Mouse (Mus musculus): ENCODE data around the gene Fgfr2.
A peak's percentile ranks its signal among the peaks of the same experiment; 100 is the strongest.
"Not testable (repeated sequence)": the region's sequence is repeated elsewhere in the genome, so short reads cannot be mapped to it uniquely, and the experiment has no call there.

Gene Fgfr2

DNA sequence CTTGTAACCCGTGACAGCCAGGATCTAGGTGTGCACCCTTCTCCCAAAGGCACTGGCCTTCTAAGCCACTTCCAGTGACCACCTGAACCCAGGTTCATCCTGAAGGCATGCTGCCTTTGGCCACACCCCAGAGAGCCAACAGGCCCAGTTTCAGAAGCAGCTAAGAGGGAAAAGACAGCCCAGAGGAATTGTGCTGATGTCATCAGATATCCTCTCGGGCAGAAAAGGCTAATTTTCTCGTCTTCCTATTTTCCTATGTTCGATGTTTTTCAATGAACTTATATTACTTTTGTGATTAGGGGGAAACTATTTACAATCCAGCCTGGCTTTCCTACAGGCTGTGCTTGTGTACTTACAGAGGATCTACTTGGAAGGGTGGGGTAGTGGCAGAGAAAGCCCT lies 582.6 kb downstream of the Fgfr2 start:
- DNase-seq (ENCODE audit: low read depth, low spot score), result no peak

DNA sequence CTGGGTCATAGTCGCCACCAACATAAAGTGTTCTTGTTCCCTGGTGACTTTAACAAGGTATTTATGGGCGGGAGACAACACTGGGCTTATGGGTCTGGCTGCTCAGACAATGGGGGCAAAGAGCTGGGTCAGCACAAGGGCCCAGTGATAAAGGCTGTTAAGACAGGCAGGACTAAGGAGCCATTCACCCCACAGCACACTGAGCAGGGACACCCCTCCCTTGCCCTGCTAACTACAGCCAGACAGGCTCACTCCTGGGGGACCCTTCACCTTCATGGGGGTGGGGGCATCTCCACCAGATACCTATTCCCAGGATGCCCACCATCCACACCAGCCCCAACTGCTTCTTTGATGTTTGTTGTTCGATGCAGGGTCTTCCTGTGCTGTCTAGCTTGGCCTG lies 593.9 kb downstream of the Fgfr2 start:
- no peak for DNase-seq (ENCODE audit: low read depth, low spot score)

DNA sequence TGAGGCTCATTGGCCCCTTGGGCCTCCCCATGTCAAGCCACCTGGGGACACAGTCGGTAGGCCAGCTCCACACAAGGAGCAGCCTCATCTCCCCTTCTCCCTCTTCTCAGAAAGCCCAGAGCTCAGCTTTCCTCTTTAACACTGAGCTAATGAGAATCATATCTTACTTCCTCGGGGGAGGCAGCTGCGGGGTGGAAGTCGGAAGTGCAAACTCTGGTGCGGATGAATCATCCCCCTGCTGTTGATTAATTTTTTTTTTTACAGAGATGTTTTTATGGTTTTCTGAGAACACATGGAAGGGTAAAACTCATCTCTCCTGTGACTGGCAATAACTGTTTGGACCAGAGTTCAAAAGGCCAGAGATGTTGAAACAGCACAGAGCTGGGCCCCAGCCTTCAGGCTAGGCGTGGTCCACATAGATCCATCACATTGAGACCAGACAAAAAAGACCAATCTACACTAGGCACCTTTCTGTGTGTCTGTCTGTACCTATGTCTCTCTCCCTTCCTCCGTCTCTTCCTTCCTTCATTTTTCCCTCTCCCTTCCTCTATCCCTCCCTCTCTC lies 609.6 kb downstream of the Fgfr2 start:
- no peak for DNase-seq (ENCODE audit: low read depth, low spot score)

DNA sequence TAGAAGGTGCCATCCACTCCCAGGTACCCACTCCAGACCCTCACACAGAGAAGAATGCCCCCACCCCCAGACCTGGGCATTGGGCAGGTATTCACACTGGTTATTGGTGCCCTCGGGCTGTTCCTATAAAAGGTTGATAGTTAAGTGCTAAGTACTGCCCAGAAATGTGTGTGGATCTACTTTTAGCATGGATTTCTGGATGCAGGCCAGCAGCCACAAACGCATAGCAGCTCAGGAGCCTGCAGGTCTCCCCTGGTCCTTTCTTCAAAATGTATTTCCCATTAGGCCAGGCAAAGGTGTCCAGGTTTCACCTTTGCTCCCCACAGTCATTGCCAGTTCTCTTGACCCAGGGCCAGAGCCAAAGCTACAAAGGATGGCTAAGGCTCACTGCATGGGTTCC lies 614.0 kb downstream of the Fgfr2 start:
- DNase-seq (ENCODE audit: low read depth, low spot score), result no peak

DNA sequence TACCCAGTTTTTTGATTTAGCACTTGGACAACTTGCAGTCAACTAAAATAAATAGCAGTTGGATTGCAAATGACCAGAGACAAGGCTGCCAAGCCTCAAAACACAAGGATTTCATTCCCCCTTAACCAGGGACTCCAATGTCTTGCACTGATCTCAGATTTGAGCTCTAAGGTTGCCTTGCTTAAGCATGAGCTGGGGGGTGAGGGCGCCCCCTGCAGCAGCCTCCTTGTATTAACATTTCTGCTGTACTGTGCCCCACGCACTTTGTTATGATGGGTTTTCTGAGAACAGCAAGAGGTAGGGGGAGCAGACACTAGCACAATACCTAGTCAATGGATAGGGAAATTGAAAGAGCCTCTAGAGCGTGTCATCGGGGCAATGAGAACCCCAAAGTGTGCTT lies 615.8 kb downstream of the Fgfr2 start:
- DNase-seq (ENCODE audit: low read depth, low spot score), result peak; percentile 18

DNA sequence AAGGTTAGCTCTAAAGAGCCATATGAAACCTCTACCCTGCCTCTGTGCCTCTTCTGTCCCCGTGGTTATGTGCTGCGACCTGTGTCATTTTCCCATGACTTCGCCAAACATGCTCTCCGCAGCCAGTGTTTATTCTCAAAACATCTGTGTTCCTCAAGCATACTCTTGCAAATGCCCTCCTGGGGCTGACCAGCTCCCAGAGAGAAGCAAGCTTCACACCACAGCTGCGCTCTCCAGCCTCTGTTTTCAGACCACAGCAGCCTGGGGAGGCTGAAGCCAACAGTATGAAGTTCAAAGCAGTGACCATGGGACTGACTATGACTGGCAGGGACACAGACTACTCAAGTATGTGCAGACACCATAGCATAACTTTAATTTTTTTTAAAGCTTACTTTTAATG lies 616.9 kb downstream of the Fgfr2 start:
- DNase-seq (ENCODE audit: low read depth, low spot score), result no peak

DNA sequence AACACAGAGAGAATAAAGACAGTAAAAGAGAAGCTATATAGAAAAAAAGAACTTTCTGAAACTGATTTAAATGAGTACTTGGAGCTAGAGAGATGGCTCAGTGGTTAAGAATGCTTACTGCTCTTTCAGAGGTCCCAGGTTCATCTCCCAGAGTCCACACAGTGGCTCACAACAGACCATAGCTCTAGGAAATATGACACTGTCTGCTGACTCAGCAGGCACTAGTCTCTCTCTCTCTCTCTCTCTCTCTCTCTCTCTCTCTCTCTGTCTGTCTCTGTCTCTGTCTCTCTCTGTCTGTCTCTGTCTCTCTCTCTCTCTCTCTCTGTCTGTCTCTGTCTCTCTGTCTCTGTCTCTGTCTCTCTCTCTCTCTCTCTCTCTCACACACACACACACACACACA lies 620.7 kb downstream of the Fgfr2 start:
- DNase-seq (ENCODE audit: low read depth, low spot score), result not testable (repeated sequence)

DNA sequence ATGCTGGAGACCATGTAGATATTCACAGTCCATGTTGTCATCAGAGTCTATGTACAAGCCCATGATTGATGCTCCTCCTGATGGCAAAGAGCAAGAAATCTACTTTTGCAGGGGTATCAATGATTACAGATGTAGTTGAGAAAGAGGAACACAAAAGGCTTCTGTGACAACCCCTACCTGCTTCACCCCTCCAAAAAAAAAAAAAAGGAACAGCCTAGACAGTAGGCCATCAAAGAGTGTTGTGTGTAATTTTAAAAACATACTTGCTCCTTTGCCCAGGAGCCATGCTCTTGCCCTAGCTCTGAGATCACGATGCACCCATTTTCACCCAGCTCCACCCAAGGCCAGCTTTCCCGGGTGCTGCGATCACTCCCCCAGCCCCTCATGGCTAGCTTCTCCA lies 626.0 kb downstream of the Fgfr2 start:
- DNase-seq (ENCODE audit: low read depth, low spot score), result no peak

DNA sequence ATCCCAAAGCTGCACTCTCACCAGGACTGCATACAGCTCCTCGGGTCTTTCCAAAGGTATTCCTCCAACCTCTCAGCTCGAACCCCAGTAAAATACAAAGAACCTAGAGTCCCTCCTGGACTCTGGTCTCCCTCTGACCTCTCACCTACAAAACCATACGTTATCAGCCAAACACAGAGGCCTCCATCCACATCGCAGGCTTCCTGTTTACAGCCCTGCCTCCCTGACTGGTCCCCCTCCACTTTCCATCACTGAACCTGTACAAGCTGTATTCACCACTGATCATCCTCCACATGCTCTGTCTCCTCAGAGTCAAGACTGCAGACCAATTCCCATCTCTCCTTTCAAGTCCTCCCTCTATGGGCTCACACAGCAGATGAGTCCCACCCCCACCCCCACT lies 628.9 kb downstream of the Fgfr2 start:
- DNase-seq (ENCODE audit: low read depth, low spot score), result no peak

DNA sequence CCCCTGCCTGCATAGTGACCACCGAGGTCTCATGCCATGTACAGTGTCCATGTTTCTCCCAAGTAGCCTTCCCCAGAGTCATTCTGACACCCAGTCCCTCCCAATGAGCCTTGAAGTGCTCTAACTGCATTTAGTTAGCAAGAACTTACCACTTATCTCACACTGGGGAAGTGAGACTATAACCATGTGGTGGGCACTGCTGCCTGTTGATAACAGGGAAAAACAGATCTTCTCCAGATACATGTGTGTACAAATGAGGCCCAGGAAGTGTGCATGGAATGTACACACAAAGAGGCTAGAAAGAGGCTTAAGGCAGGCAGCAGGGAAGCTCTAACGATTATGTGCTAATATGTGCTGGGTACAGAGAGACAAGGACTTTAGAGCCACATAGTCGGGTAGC lies 629.5 kb downstream of the Fgfr2 start:
- no peak for DNase-seq (ENCODE audit: low read depth, low spot score)

DNA sequence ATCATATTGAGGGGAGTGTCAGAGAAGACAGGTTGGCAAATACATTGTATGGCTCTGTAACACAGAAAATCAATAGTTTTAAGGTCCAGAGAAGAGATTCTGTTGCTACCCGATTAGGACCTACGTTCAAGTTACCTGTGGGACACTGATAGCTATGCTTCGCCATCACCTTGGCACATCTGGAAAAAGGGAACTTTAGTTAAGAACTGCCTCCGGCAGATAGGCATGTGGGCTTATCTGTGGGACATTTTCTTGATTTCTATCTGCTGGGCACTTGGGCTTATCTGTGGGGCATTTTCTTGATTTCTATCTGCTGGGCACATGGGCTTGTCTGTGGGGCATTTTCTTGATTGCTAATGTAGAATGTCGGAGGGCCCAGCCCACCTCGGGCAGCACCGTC lies 631.2 kb downstream of the Fgfr2 start:
- no peak for DNase-seq (ENCODE audit: low read depth, low spot score)

DNA sequence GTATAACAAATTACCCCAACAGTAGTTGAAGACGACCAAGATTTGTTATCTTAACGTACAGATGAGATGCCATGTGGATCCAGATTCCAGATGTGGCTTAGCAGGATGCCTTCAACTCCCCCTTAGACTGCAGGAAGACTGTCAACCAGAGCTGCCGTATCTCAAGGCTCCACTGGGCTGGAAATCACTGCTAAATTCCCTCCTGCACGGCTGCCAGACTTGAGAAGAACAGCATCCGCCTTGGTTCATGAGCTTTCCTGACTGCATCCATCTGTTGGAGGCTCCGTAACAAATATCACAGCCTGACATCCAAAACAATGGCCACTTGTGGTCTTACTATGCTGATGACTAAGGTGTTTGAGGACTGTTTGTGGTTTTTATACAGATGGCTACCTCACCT lies 635.8 kb downstream of the Fgfr2 start:
- DNase-seq (ENCODE audit: low read depth, low spot score), result no peak

DNA sequence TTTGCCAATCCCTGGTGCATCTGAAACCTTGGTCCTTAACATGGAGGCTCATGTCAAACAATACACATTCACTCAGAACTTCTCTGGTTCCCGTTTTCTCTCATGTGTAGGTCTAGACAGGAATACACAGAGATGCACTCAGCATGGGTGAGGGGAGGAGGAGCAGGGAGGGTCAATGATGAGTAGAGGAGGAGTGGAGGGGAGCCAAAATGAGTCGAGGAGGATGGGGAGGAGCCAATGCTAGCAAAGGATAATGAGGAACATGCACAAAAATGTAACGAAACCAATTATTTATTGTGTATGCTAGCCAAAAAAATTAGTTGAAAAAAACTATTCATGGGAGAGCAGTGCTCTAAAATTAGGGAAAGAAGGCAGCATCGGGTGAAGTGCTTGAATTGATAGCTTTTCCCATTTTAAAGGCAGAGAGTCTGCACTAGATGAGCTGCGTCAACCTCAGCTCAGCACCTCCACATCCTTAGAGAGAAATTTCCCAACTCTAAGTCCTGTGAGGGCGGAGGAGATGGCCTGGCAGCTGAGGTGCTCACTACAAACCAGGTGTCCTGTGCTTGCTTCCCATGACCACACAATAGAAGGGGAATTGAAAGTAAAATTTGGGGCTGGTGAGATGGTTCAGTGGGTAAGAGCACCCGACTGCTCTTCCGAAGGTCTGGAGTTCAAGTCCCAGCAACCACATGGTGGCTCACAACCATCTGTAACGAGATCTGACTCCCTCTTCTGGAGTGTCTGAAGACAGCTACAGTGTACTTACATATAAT lies 636.6 kb downstream of the Fgfr2 start:
- no peak for DNase-seq (ENCODE audit: low read depth, low spot score)

DNA sequence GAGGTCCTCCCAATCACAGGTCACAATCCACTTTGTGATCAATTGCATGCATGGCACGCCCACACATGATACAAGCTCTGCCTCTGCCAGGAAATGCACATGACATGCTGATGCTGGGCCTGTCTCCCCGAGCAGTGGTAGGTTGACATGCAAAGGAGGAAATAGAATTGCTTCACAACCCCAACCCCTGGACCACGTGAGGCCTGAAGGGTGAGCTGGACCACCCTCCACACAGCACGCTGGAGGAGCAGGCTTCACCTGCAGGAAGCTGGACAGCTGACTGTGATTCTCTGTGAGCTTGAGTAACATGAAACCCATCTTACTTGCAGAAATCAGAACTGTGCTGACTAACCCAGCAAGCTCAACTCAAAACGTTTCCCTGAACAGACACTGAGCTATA lies 638.7 kb downstream of the Fgfr2 start:
- DNase-seq (ENCODE audit: low read depth, low spot score), result no peak

DNA sequence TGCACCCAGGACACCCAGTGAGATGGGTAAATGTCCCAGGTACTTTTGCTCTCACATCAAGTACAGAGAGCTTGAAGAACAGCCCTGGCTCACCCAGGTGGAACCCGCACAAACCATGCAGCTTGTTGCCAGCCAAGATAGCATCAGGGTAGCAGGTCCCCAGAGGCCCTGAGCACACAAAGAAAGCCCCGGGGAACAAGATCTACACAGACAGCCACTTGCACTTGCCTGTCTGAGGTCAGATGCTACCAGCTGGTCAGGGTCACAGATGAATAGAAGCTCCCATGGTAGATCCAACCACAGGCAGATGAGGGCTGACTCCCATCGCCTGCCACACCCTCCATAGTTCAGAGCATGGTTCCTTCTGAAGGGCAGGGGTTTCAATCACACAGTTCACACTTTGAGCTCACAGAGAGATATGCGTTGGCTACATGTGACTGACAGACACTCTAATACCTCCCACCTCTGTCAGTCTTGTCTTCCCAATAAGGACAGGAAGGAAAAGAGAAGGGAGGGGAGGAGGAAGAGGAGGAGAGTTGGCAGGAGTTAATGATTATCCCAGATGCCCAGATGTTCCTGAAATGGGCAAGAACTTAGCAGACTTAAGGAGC lies 642.3 kb downstream of the Fgfr2 start:
- no peak for DNase-seq (ENCODE audit: low read depth, low spot score)

DNA sequence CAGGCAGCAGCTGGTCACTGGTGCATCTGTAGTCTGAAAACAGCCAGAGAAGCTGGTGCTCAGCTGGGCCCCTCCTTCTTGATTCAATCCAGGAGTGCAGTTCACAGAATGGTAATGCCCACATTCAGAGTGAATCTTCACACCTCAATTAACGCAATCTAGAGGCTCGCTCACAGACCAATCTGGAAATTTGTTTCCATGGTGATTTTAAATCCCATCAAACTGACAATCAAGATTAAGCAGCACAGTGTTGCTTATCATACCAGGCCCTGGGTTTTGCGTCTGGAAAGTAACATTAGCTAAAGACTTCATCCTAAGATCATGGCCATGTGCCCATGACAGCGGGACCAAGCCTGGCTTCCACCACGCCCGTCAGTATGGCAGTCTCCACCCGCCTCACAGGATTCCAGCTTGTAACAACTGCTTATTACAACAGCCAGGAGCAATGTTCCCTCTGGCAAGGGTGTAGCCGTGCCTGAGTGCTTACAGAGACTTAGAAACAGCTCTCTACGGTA lies 644.8 kb downstream of the Fgfr2 start:
- DNase-seq (ENCODE audit: low read depth, low spot score), result no peak

DNA sequence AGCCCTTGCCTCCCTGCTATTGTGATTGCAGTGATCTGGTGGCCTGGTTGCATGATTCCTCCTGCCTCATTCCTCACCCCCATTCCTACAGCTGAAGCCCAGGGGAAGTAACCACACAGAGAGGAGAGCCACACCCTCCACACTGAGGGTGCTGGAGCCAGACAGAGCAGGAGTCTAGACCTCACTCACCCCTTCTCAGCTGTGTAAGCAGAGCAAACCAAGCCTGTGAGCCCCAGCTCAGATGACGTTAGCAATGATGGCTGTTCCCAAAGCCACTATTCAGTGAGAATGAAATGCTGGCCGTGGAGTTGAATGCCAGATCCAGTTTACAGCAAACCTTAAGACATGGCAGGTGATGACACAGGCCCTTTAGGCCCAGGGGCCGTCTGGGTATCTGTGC lies 645.4 kb downstream of the Fgfr2 start:
- no peak for DNase-seq (ENCODE audit: low read depth, low spot score)

DNA sequence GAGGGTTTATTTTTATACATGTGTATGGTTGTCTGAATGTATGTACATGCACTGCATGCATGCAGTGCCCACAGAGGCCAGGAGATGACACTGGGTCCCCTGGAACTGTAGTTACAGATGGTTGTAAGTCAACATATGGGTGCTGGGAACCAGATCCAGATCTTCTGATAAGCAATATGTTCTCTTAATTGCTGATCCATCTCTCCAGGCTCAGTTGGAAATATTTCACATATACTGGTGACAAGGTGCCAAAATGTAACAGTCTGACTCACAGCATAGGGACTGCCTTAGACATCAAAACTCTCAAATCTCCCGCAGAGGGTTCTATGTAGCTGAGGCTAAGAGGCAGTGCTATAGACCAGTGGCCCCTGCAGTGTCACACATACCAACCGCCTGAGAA lies 646.7 kb downstream of the Fgfr2 start:
- no peak for DNase-seq (ENCODE audit: low read depth, low spot score)

DNA sequence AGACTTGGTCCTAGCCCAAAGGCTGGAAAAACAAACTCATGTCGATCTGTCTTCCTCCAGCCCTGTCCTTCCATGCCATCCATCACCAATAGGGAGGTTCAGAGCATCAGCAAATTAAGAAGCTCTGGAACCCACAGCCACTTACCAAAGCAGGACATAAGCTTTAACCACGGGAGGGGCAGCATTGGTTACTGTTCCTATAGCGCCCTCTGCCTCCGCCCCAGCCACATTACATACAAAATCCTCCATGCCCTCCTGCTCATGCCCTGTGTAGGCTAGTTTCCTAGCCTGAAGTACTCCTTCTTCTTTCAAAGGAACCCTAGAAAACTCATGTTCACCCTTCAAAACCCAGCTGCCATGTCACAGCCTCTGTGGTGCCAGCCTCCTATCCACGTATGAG lies 648.1 kb downstream of the Fgfr2 start:
- DNase-seq (ENCODE audit: low read depth, low spot score), result peak; percentile 30

DNA sequence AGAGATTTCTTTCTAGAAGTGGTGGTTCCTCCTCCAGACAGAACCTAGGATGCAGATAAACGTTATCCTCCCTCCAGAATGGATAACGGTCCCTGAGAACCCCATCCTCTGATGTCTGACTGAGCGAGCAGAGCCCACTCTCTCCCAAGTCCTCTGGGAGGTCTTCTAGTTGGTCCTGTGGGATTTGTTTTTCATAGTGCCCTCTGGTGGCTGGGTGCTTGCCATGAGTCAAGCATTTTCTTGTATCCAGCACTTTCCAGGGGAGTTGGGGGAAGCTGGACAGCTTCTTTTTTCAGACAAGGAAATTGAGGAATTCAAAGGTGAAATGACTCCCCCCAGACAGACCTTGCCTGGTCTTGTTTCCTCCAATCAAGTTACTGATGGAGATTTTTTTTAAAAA lies 651.8 kb downstream of the Fgfr2 start:
- peak; percentile 47 for DNase-seq (ENCODE audit: low read depth, low spot score)

DNA sequence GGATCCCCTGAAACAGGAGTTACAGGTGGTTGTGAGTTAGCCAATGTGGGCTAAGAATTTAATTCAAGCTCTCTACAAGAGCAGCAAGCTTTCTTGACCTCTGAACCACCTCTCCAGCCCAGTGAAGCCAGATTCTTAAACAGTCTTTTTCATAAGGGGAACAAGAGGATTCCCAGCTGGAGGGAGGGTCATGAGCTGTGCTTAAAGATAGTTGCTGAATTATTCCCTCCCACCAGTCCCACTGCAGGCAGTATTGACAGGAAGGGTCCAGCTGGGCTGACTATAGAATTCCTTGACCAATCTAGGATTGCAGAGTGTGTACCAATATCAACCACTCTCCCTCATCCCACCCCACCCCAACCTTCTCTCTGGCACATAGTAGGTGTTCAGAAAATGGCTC lies 654.8 kb downstream of the Fgfr2 start:
- no peak for DNase-seq (ENCODE audit: low read depth, low spot score)

DNA sequence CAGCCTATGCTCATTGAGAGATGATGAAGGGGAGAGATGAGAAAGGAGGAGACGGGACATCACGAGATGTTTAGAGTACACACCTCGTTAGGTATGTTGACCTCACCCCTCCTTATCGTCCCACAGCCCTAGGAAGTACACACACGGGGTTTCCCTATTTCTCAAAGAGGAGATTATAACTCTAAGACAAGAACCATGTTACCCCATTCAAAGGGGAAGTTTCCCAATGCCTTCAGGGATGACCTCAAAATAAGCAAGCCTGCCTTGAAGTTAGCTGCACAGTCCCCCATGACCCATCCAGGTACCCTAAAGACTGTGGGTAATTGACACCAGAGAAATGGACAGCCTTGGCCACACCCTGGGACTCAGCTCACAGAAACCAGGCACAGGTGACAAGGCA lies 657.3 kb downstream of the Fgfr2 start:
- DNase-seq (ENCODE audit: low read depth, low spot score), result no peak

DNA sequence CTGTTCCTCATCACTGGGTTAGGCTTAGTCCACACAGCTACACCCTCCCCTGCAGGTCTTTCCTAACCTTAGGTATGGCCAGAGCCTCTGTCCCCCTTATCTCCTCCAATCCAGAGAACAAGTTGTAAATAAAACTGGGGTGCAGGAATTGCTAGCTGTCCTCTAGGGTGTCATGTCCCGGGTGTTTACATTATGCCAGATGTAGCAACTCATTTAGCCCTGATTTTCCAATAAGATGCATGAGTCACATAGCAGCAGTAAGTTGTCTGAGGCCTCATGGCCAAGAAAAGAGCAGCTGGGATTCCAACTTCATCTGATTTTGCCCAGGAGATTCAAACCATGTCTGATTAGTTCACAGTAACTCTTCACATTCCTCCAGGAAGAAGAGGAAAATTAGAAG lies 658.3 kb downstream of the Fgfr2 start:
- DNase-seq (ENCODE audit: low read depth, low spot score), result no peak

Measured in ES-CJ7 (cell line).